Mouse (Mus musculus): ENCODE results near the gene Rapgef6.
"Not testable (repeated sequence)": the region's sequence is repeated elsewhere in the genome, so short reads cannot be mapped to it uniquely, and the experiment has no call there.

The Rapgef6 gene

GRCm38 (mm10) chr11:54592585-54592984 is 69.9 kb downstream of the Rapgef6 start:
- DNase-seq: no peak

GRCm38 (mm10) chr11:54594049-54594448 is 71.4 kb downstream of the Rapgef6 start:
- DNase-seq: no peak

DNA sequence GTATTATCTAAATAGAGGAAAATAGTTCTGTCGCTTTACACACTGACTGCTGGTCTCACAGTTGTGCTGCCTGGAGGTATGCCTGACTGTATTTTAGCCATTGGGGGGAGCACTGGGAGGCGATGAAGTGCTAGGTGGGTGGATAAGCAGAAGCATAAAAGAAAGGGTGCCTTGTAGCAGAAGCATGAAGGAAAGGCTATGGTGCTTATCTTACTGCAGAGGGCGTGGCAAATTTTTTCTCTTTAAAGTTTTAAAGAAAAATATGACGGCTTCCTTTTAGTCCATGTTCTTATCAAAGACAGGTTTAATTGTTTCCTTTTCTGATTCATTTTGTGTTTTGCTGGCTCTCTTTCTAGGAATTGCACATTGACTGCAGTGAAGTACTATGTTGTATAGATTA is 72.4 kb downstream of the Rapgef6 start:
- DNase-seq: peak; percentile 23

DNA sequence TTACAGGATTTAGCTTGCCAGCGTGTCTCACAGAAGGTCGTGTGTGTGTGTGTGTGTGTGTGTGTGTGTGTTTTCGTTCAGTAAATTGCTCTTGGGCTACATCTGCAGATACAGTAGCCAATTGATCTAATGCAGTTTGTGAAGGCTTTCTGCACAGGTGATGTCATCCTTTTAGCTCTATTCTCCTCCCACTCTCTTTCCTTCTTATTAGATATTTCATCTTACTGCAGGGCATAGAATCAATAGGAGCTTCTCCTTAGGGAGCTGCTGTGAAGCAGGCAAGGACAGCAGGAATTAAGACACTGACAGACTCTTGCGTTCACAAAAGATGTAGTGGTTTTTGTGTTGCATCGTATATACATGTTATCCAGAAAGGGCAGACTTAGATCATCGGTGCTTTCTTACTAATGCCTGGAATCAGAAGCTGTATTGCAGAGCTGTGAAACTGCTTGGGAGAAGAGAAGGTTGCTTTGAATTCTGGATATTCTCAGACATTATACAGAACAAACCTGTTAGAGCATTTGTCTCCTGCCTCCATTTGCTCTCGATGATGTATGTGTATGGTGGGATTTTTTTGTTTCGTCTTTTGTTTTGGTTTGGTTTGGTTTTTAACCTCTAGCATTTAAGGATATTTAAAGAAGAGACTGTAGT is 73.4 kb downstream of the Rapgef6 start:
- DNase-seq: no peak

- no peak for DNase-seq
These were observed 75.3 kb downstream of the Rapgef6 start for GRCm38 (mm10) chr11:54597902-54598447.

GRCm38 (mm10) chr11:54601121-54601520 is 78.5 kb downstream of the Rapgef6 start:
- no peak for DNase-seq

DNA sequence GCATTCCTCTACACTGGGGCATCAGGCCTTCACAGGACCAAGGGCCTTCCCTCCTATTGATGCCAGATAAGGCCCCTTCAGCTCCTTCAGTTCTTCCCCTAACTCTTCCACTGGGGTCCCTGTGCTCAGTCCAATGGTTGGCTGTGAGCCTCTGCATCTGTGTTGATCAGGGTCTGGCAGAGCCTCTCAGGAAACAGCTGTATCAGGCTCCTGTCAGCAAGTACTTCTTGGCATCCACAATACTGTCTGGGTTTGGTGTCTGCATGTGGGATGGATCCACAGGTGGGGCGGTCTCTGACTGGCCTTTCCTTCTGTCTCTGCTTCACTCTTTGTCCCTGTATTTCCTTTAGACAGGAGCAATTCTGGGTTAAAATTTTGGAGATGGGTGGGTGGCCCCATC is 80.1 kb downstream of the Rapgef6 start:
- not testable (repeated sequence) for DNase-seq

GRCm38 (mm10) chr11:54604415-54604814 is 81.8 kb downstream of the Rapgef6 start:
- DNase-seq: no peak

DNA sequence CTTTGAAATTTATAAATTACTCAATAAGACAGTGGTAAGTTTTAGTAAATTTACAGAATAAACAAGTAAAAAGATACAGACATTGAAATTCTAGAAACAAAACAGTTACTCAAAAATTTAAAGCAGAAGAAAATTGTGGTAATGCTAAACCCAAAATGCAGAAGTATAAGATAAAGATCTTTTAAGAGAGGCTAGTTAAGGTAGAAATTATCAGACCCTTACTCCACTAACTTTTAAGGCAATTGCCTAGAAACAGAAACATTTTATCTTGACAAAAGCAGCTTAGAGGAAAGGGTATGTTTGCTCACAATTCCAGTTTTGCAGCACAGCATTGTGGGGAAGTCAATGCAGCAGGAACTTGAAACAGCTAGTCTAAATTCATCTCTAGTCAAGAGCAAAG is 91.0 kb downstream of the Rapgef6 start:
- no peak for DNase-seq

DNA sequence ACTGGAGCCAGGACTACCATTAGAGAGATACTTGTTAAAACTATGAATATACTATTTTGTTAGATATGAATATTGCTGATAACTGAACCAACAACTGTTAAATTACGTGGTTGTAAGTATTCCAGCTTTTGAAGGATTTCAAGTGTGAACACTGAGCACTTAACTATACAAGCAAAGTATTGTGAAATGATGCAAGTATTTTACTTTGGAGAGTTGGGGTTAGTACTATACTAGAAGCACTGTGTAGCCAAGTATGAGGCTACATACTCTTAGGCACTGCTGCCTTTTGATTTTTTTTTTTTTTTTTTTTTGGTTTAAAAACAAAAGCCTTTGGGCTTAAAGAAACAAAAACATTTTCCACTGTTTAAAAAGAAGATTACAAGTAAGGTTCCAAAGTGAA is 91.9 kb downstream of the Rapgef6 start:
- no peak for DNase-seq

GRCm38 (mm10) chr11:54618841-54619240 is 96.2 kb downstream of the Rapgef6 start:
- no peak for DNase-seq

DNA sequence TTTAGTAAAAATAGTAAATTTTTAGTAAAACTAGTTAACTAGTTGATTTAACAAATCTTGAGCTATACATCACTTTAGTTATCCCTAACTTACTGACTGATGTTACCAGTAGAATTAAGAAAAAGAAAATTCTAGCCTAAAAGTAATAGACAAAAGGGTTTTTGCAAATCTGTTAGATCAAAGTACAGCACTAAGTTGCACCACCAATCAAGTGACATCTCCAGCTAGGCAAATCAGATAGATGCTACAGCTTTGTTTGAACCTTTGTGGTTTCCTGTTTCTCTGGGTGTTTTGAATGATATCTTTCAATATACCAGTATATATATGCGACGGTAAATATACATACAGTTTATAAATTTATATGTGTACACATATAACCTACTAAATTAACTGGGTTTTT is 99.1 kb downstream of the Rapgef6 start:
- no peak for DNase-seq

- DNase-seq: no peak
These were observed 104.3 kb downstream of the Rapgef6 start for GRCm38 (mm10) chr11:54626905-54627304.

DNA sequence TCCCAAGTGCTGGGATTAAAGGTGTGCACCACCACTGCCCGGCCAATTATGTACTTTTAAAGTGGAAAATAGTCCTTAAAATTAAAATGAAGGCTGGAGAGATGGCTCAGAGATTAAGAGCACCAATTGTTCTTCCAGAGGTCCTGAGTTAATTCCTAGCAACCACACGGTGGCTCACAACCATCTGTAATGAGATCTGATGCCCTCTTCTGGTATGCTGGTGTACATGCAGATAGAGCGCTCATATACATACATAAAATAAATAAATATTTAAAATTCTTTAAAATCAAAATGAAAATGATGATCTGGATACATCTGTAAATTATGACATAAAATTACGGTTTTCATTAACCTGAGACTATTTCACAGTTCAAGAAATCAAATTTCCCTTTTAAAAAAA is 123.8 kb downstream of the Rapgef6 start:
- no peak for DNase-seq

DNA sequence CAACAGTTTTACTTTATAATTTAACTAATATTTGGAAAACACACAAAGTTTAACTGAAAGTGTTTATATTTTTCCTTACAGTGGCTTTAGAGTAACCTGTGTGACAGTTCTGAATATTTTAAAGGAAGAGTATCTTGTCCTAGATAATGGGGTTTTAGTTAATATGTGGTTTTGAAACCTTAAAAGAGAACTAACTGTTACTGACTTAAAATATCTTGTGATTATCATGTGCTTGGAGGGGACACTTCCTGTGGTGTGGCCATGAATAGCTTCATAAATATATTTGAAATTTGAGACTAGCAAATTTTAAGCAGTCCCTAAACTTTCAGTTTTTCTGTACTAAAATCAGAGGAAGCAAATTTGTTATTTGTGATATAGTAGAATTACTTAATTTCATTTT is 125.9 kb downstream of the Rapgef6 start:
- DNase-seq: no peak

- no peak for DNase-seq
These were observed 132.8 kb downstream of the Rapgef6 start for GRCm38 (mm10) chr11:54655420-54655819.

- no peak for DNase-seq
These were observed 151.1 kb downstream of the Rapgef6 start for GRCm38 (mm10) chr11:54673575-54674298.

DNA sequence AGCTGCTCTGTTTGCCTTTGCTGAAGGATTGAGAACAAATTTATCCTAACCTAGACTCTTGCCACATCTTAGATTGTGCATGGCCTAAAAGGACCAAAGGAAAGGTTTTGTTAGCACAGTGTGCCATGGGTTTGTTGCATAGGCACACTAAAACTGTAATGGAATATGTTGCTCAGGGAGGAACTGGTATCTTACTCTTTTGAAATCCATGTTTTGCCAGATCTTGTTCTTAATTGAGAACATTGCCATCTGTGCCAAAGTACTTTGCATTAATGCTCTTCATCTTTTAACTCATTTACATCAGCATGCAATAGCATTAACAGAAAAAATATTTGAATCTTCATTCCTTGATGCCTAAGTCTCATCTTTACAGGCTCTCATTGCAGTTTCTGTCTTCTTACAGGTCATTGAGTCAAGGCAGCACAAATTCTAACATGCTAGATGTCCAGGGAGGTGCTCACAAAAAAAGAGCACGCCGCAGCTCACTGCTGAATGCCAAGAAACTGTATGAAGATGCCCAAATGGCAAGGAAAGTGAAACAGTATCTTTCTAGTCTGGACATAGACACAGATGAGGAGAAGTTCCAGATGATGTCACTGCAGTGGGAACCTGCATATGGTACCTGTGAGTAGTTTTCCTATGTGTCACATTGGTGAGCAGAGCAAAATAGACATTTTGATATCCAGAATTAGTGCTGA is 153.3 kb downstream of the Rapgef6 start:
- DNase-seq: no peak

DNA sequence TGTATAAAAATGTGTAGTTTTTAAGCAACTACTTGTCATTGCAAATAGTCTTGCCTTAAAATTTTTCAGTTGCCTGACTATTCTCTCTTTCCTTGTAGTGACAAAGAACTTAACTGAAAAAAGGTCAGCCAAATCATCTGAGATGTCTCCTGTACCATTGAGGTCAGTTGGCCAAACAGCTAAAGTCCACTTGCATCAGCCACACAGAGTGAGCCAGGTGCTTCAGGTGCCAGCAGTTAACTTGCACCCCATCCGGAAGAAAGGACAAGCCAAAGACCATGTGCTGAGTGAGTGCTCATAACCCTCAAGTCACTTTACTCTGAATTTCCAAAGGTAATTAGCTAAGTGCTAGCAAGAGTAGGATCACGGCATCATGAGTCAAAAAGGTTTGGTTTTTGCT is 156.5 kb downstream of the Rapgef6 start:
- no peak for DNase-seq

GRCm38 (mm10) chr11:54684831-54685230 is 162.2 kb downstream of the Rapgef6 start:
- DNase-seq: no peak

DNA sequence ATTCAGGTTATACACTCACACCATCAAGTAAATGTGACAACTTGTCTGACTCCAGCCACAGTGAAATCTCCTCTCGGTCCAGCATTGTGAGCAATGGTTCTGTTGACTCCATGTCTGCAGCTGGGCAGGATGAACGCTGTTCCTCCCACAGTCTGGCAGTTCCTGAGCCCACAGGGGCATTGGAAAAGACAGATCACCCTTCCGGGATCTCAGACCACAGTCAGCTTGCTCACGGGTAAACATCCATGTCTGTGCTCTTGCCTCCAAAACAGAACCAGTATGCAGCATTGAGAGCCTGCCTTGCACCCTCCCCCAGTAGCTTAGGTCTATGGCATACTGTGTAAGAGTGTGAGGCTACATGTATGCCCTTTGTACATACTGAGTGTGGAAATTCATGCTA is 167.5 kb downstream of the Rapgef6 start:
- no peak for DNase-seq

DNA sequence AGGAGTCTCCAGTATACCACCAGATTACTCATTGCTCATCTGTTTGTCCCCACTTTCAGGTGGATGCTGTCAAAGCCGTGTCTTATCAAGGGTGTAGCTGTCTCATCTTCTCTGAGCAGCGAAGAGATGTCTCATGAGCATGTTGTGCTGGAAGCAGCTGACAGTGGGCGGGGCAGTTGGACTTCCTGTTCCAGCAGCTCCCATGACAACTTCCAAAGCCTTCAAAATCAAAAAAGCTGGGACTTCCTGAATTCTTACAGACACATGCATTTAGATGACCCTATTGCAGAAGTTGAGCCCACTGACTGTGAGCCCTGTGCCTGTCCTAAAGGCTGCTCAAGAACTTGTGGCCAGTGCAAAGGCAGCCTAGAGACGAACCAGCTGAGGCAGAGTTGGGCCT is 168.5 kb downstream of the Rapgef6 start:
- DNase-seq: no peak

- no peak for DNase-seq
These were observed 171.0 kb downstream of the Rapgef6 start for GRCm38 (mm10) chr11:54693696-54694095.

DNA sequence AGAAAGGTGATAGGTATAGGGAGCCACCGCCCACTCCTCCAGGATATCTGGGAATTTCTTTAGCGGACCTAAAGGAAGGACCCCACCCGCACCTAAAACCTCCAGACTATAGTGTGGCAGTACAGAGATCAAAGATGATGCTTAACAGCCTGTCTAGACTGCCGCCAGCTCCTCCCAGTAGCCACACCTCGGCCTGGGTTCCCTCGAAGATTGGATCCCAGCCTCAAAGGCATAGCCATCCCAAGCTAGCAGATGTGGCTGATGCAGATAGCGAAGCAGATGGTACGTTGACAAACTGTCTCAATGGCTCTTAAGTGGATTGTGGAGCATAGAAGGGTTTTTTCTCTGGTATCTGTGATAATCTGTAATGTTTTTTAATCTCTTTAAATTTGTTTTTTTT is 171.6 kb downstream of the Rapgef6 start:
- DNase-seq: no peak
